Mouse (Mus musculus) lung, embryonic 14.5 days (tissue): ENCODE results near the gene Uggt1. TPM values are rescaled to one million over a fixed set of nuclear protein-coding genes. Genes with fewer than 3 reads are reported as not detected.
A peak's percentile ranks its signal among the peaks of the same experiment; 100 is the strongest.

Source experiments
- ATAC-seq: fragments of 200-750 bp; cut with Nextera tagmentation; 2 replicates; pipeline ENCODE4 v1.8.0; 2017; ENCODE audit warnings: mild to moderate bottlenecking, moderate TSS enrichment, moderate library complexity; ENCODE audit not compliant: insufficient read depth
- DNase-seq: peaks from one replicate; pipeline ENCODE4 v3.0.0-alpha.2; 2015
- H3K27ac ChIP-seq: fragments of 300-500 bp; sonication (generic); 2 replicates; pipeline ENCODE4 v1.5.1; 2014; ENCODE audit warnings: low read depth, mild to moderate bottlenecking, moderate library complexity
- H3K27me3 ChIP-seq: fragments of 300-500 bp; sonication (generic); 2 replicates; pipeline ENCODE4 v1.6.1; 2014; ENCODE audit warnings: low read length, control low read depth; ENCODE audit not compliant: insufficient read depth
- H3K36me3 ChIP-seq: fragments of 300-500 bp; sonication (generic); 2 replicates; pipeline ENCODE4 v1.6.1; 2014; ENCODE audit warnings: control low read depth; ENCODE audit not compliant: insufficient read depth
- H3K4me1 ChIP-seq: fragments of 300-500 bp; sonication (generic); 2 replicates; pipeline ENCODE4 v1.6.1; 2014; ENCODE audit warnings: antibody characterized with exemption, control low read depth; ENCODE audit not compliant: insufficient read depth
- H3K4me2 ChIP-seq: fragments of 300-500 bp; sonication (generic); 2 replicates; pipeline ENCODE4 v1.6.1; 2014; ENCODE audit warnings: mild to moderate bottlenecking
- H3K4me3 ChIP-seq: fragments of 300-500 bp; sonication (generic); 2 replicates; pipeline ENCODE4 v1.5.1; 2014; ENCODE audit warnings: low read depth, low read length
- H3K9ac ChIP-seq: fragments of 300-500 bp; sonication (generic); 2 replicates; pipeline ENCODE4 v1.6.1; 2014
- H3K9me3 ChIP-seq: fragments of 300-500 bp; sonication (generic); 2 replicates; pipeline ENCODE4 v1.6.1; 2016; ENCODE audit warnings: low read depth, low read length, control low read depth
- CTCF ChIP-seq: IDR thresholded peaks from 2 replicates; pipeline ENCODE4 v1.5.1; 2016; ENCODE audit warnings: antibody characterized with exemption, low read depth
- WGBS: fragments of 180-500 bp; shearing (Covaris S2); extraction: QIAGEN DNeasy Blood & Tissue Kit; methylation state at CpG from one replicate; pipeline ENCODE4 v1.1.7; 2014; 5-methylcytosine and 5-hydroxymethylcytosine counted together
- polyA plus RNA-seq: library from polyadenylated mRNA; unstranded; fragments of >200 nt; fragmentation: Nextera tagmentation; extraction: Ambion mirVana; gene quantifications from 2 replicates; pipeline ENCODE4 v1.2.1, GENCODE M21; 2014

Gene Uggt1
- polyA plus RNA-seq, 1 experiment from 2014 or later: 80.4 TPM

- no peaks in the 10 kb centered on the region for H3K27me3 ChIP-seq
- H3K27ac ChIP-seq: no peak overlapping the region
- no peak for TF ChIP-seq CTCF
- H3K36me3 ChIP-seq: peaks cover 22% of the 10 kb centered on the region
- H3K9me3 ChIP-seq: no peaks in the 10 kb centered on the region
- H3K4me3 ChIP-seq: no peak overlapping the region
- no peaks in the 10 kb centered on the region for H3K4me1 ChIP-seq
- no peak overlapping the region for H3K9ac ChIP-seq
- no peak overlapping the region for H3K4me2 ChIP-seq
- no peak for DNase-seq
- WGBS: 76% methylated on average over 2 of the region's 2 CpGs
- ATAC-seq: no peak
These were observed 8.7 kb downstream of the Uggt1 start for GRCm38 (mm10) chr1:36235855-36236254.

- no peak overlapping the region for H3K9ac ChIP-seq
- no peak for DNase-seq
- no peak overlapping the region for H3K4me3 ChIP-seq
- H3K36me3 ChIP-seq: peaks cover 26% of the 10 kb centered on the region
- no peak overlapping the region for H3K27ac ChIP-seq
- no peaks in the 10 kb centered on the region for H3K4me1 ChIP-seq
- no peak for ATAC-seq
- H3K27me3 ChIP-seq: no peaks in the 10 kb centered on the region
- no peak overlapping the region for H3K4me2 ChIP-seq
- no peaks in the 10 kb centered on the region for H3K9me3 ChIP-seq
- no peak for TF ChIP-seq CTCF
- 66% methylated on average over 9 of the region's 9 CpGs for WGBS
These were observed 9.4 kb downstream of the Uggt1 start for GRCm38 (mm10) chr1:36235057-36235639.

- no peak for ATAC-seq
- 87% methylated on average over 6 of the region's 6 CpGs for WGBS
- H3K27ac ChIP-seq: no peak overlapping the region
These were observed 11.3 kb downstream of the Uggt1 start for GRCm38 (mm10) chr1:36233218-36233617.

GRCm38 (mm10) chr1:36230919-36231705 lies 13.4 kb downstream of the Uggt1 start:
- no peak for DNase-seq
- Histone ChIP-seq H3K4me2 (no peak overlapping the region), H3K9ac (no peak overlapping the region), H3K27ac (no peak overlapping the region), H3K9me3 (no peaks in the 10 kb centered on the region), H3K27me3 (no peaks in the 10 kb centered on the region), H3K36me3 (peaks cover 58% of the 10 kb centered on the region), H3K4me1 (no peaks in the 10 kb centered on the region), H3K4me3 (no peak overlapping the region)
- no peak for TF ChIP-seq CTCF
- no peak for ATAC-seq
- 82% methylated on average over 7 of the region's 7 CpGs for WGBS

More at GRCm38 (mm10) chr1:36233218-36233617, 11.3 kb downstream of the Uggt1 start:
- H3K4me1 ChIP-seq: no peaks in the 10 kb centered on the region
- no peak overlapping the region for H3K9ac ChIP-seq
- no peak overlapping the region for H3K4me3 ChIP-seq
- H3K9me3 ChIP-seq: no peaks in the 10 kb centered on the region
- peaks cover 40% of the 10 kb centered on the region for H3K36me3 ChIP-seq
- no peak for TF ChIP-seq CTCF
- DNase-seq: no peak
- H3K4me2 ChIP-seq: no peak overlapping the region
- H3K27me3 ChIP-seq: no peaks in the 10 kb centered on the region

GRCm38 (mm10) chr1:36228461-36228860 lies 16.1 kb downstream of the Uggt1 start:
- Histone ChIP-seq H3K36me3 (peaks cover 59% of the 10 kb centered on the region), H3K4me2 (no peak overlapping the region), H3K27me3 (no peaks in the 10 kb centered on the region), H3K27ac (no peak overlapping the region), H3K4me1 (no peaks in the 10 kb centered on the region), H3K9ac (no peak overlapping the region), H3K4me3 (no peak overlapping the region), H3K9me3 (no peaks in the 10 kb centered on the region)
- 76% methylated on average over 9 of the region's 9 CpGs for WGBS
- ATAC-seq (no peak), DNase-seq (no peak)
- TF ChIP-seq CTCF: no peak

- Histone ChIP-seq H3K27me3 (no peaks in the 10 kb centered on the region), H3K4me2 (no peak overlapping the region), H3K27ac (no peak overlapping the region), H3K4me3 (no peak overlapping the region), H3K9me3 (no peaks in the 10 kb centered on the region), H3K36me3 (peaks cover 62% of the 10 kb centered on the region), H3K9ac (no peak overlapping the region), H3K4me1 (no peaks in the 10 kb centered on the region)
- DNase-seq: peak; percentile 50
- WGBS: 72% methylated on average over 3 of the region's 3 CpGs
- ATAC-seq: no peak
- TF ChIP-seq CTCF: peak; percentile 21; the same call in 1 of the 2 replicates
These were observed 19.9 kb downstream of the Uggt1 start for GRCm38 (mm10) chr1:36224648-36225047.

- Histone ChIP-seq H3K4me1 (no peaks in the 10 kb centered on the region), H3K27ac (no peak overlapping the region), H3K36me3 (peaks cover 40% of the 10 kb centered on the region; the same call in 1 of the 2 replicates), H3K9me3 (no peaks in the 10 kb centered on the region), H3K9ac (no peak overlapping the region), H3K4me2 (no peak overlapping the region), H3K4me3 (no peak overlapping the region), H3K27me3 (no peaks in the 10 kb centered on the region)
- ATAC-seq: no peak
- DNase-seq: no peak
- 85% methylated on average over 4 of the region's 4 CpGs for WGBS
- no peak for TF ChIP-seq CTCF
These were observed 30.2 kb downstream of the Uggt1 start for GRCm38 (mm10) chr1:36214324-36214723.
